Mouse (Mus musculus) midbrain, embryonic 15.5 days (tissue): ENCODE results near the gene BC048562. TPM values are rescaled to one million over a fixed set of nuclear protein-coding genes. Genes with fewer than 3 reads are reported as not detected.

Experiments used
- ATAC-seq: fragments of 200-750 bp; cut with Nextera tagmentation; replicated peaks from 2 replicates; pipeline ENCODE4 v1.8.0; 2017; ENCODE audit warnings: moderate TSS enrichment
- H3K27ac ChIP-seq: fragments of 300-500 bp; sonication (generic); 2 replicates; pipeline ENCODE4 v1.5.1; 2015; ENCODE audit warnings: mild to moderate bottlenecking, inconsistent platforms
- H3K27me3 ChIP-seq: fragments of 300-500 bp; sonication (generic); replicated peaks from 2 replicates; pipeline ENCODE4 v1.6.1; 2015; ENCODE audit warnings: inconsistent platforms
- H3K36me3 ChIP-seq: fragments of 300-500 bp; sonication (generic); replicated peaks from 2 replicates; pipeline ENCODE4 v1.6.1; 2015; ENCODE audit warnings: inconsistent platforms
- H3K4me1 ChIP-seq: fragments of 300-500 bp; sonication (generic); 2 replicates; pipeline ENCODE4 v1.6.1; 2015; ENCODE audit warnings: inconsistent platforms
- H3K4me2 ChIP-seq: fragments of 300-500 bp; sonication (generic); 2 replicates; pipeline ENCODE4 v1.6.1; 2015; ENCODE audit warnings: inconsistent platforms, mild to moderate bottlenecking, moderate library complexity
- H3K4me3 ChIP-seq: fragments of 300-500 bp; sonication (generic); 2 replicates; pipeline ENCODE4 v1.5.1; 2015; ENCODE audit warnings: mild to moderate bottlenecking, inconsistent platforms
- H3K9ac ChIP-seq: fragments of 300-500 bp; sonication (generic); 2 replicates; pipeline ENCODE4 v1.6.1; 2015; ENCODE audit warnings: mild to moderate bottlenecking, inconsistent platforms
- H3K9me3 ChIP-seq: fragments of 300-500 bp; sonication (generic); 2 replicates; pipeline ENCODE4 v1.6.1; 2016; ENCODE audit warnings: inconsistent platforms
- WGBS: fragments of 180-500 bp; shearing (Covaris S2); methylation state at CpG from one replicate; pipeline ENCODE4 v1.1.7; 2015; ENCODE audit warnings: mixed read lengths; 5-methylcytosine and 5-hydroxymethylcytosine counted together
- polyA plus RNA-seq: library from polyadenylated mRNA; unstranded; fragments of >200 nt; fragmentation: Nextera tagmentation; extraction: Ambion mirVana; gene quantifications from 2 replicates; pipeline ENCODE4 v1.2.1, GENCODE M21; 2015

The BC048562 gene
- polyA plus RNA-seq, 1 experiment from 2014 or later: not detected

- Histone ChIP-seq H3K9me3 (no peaks in the 10 kb centered on the region), H3K27ac (no peak overlapping the region), H3K4me2 (no peak overlapping the region), H3K4me1 (peaks cover 15% of the 10 kb centered on the region), H3K27me3 (no peaks in the 10 kb centered on the region), H3K4me3 (no peak overlapping the region), H3K36me3 (peaks cover 23% of the 10 kb centered on the region), H3K9ac (no peak overlapping the region)
- ATAC-seq: no peak
- WGBS: 93% methylated on average over 9 of the region's 9 CpGs
Observed at GRCm38 (mm10) chr9:108463713-108464112, 27.4 kb downstream of the BC048562 start.

GRCm38 (mm10) chr9:108466219-108466618, 29.9 kb downstream of the BC048562 start:
- H3K4me3 ChIP-seq: no peak overlapping the region
- no peak overlapping the region for H3K9ac ChIP-seq
- H3K27ac ChIP-seq: no peak overlapping the region
- no peak for ATAC-seq
- H3K4me1 ChIP-seq: peaks cover 12% of the 10 kb centered on the region
- 93% methylated on average over 2 of the region's 2 CpGs for WGBS
- H3K9me3 ChIP-seq: no peaks in the 10 kb centered on the region
- peaks cover 23% of the 10 kb centered on the region for H3K36me3 ChIP-seq
- no peaks in the 10 kb centered on the region for H3K27me3 ChIP-seq
- H3K4me2 ChIP-seq: no peak overlapping the region

- H3K27ac ChIP-seq: no peak overlapping the region
- no peak overlapping the region for H3K4me3 ChIP-seq
- no peaks in the 10 kb centered on the region for H3K27me3 ChIP-seq
- WGBS: 88% methylated on average over 5 of the region's 5 CpGs
- no peak overlapping the region for H3K9ac ChIP-seq
- no peak for ATAC-seq
- H3K4me2 ChIP-seq: no peak overlapping the region
- H3K4me1 ChIP-seq: no peaks in the 10 kb centered on the region
- H3K36me3 ChIP-seq: peaks cover 6% of the 10 kb centered on the region; the same call in 1 of the 2 replicates
- H3K9me3 ChIP-seq: no peaks in the 10 kb centered on the region
Observed at GRCm38 (mm10) chr9:108469430-108469829, 33.1 kb downstream of the BC048562 start.

DNA sequence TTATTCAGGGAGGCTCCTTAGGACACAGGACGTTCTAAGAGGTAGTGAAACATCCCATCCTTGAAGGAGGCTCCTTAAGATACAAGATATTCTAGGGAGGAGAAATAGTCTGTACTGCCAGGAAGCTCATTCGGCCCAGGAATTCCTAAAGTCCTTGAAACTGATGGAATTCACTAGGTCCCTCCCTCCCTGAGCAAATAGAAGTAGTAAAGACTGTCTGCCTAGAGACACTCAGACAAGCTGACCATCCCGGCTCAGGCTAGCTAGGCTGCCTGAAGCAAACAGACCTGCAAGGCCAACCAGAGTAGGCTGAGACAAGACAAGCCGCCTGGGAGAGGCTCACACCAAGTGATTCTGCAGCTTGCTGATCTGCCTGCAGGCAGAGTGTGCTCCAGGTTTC, 33.6 kb downstream of the BC048562 start:
- no peak overlapping the region for H3K9ac ChIP-seq
- ATAC-seq: no peak
- no peaks in the 10 kb centered on the region for H3K9me3 ChIP-seq
- H3K36me3 ChIP-seq: peaks cover 6% of the 10 kb centered on the region; the same call in 1 of the 2 replicates
- H3K4me1 ChIP-seq: no peaks in the 10 kb centered on the region
- H3K4me3 ChIP-seq: no peak overlapping the region
- no peak overlapping the region for H3K27ac ChIP-seq
- H3K27me3 ChIP-seq: no peaks in the 10 kb centered on the region
- WGBS: 79% methylated on average over 4 of the region's 4 CpGs
- H3K4me2 ChIP-seq: no peak overlapping the region

GRCm38 (mm10) chr9:108474528-108474927, 38.2 kb downstream of the BC048562 start:
- H3K9me3 ChIP-seq: no peaks in the 10 kb centered on the region
- H3K4me3 ChIP-seq: no peak overlapping the region
- H3K27ac ChIP-seq: no peak overlapping the region
- H3K4me1 ChIP-seq: peaks cover 11% of the 10 kb centered on the region
- no peak overlapping the region for H3K9ac ChIP-seq
- WGBS: 67% methylated on average over 1 of the region's 1 CpGs
- no peaks in the 10 kb centered on the region for H3K27me3 ChIP-seq
- H3K36me3 ChIP-seq: no peaks in the 10 kb centered on the region
- no peak for ATAC-seq
- no peak overlapping the region for H3K4me2 ChIP-seq

DNA sequence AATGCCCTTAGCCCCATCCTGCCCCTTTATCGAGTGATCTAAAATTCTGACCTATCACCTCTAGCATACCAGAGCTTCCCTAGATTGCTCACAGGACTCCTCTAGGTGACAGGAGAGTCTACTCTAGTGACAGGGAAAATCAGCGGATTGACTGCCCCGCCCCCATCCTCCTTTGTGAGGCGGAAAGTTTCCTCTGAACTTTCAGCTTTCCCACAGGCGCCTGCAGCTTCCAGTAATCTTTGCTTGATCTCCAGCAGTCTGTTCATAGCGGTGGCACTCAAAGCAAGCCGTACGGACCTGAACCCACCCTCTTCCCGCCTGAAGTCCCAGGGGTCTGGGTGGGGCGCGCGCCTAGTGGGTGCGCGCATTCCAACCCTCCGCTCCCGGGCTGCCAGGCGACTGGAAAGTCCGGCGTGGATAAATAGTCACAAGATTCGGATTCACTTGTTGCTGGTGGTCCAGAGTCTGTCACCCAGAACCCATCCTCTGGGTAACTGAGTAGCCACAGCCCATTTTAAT, 42.4 kb downstream of the BC048562 start:
- H3K27me3 ChIP-seq: no peaks in the 10 kb centered on the region
- 0 out of 2 replicates have a peak overlapping the region, but pooled peaks have one; percentile 14 for H3K27ac ChIP-seq
- no peaks in the 10 kb centered on the region for H3K36me3 ChIP-seq
- no peaks in the 10 kb centered on the region for H3K9me3 ChIP-seq
- ATAC-seq: 0 out of 2 replicates have a peak, but pooled peaks have one; percentile 53
- peaks cover 18% of the 10 kb centered on the region for H3K4me1 ChIP-seq
- H3K4me3 ChIP-seq: peak overlapping the region; percentile 35
- H3K4me2 ChIP-seq: peak overlapping the region; percentile 54
- under 1% methylated on average over 20 of the region's 20 CpGs for WGBS
- H3K9ac ChIP-seq: no peak overlapping the region; the same call in 1 of the 2 replicates

DNA sequence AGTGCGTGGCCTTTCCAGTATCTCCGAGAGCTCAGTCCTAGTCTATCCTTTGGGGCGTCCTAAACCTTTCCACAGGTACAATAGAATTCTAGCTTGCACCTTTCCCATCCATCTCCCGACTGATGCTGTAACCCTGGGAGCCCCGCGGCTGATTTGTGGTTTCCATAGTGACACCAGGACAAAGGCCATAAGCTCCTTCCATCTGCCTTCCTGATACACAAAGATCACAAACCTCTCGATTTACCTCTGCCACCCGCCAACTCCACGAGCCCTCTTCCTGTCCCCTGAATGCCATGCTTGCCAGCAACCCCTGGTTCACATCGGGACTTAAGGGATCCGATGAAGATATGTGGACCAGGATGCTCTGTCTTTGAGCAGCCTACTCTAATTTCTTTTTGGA, 43.0 kb downstream of the BC048562 start:
- peak overlapping the region; percentile 35 for H3K4me3 ChIP-seq
- ATAC-seq: 0 out of 2 replicates have a peak, but pooled peaks have one; percentile 8
- 18% methylated on average over 11 of the region's 11 CpGs for WGBS
- no peaks in the 10 kb centered on the region for H3K36me3 ChIP-seq
- no peak overlapping the region for H3K9ac ChIP-seq
- H3K4me1 ChIP-seq: peaks cover 18% of the 10 kb centered on the region
- H3K27ac ChIP-seq: no peak overlapping the region
- no peaks in the 10 kb centered on the region for H3K27me3 ChIP-seq
- peak overlapping the region; percentile 54 for H3K4me2 ChIP-seq
- H3K9me3 ChIP-seq: no peaks in the 10 kb centered on the region

GRCm38 (mm10) chr9:108479721-108480351, 43.6 kb downstream of the BC048562 start, which contains the start of gene Lamb2:
Gene Lamb2 (plus strand): TSS chr9:108479736.
- Histone ChIP-seq H3K4me2 (peak within 1 kb of the TSS; percentile 54), H3K27me3 (no peaks in the 10 kb centered on the region), H3K27ac (0 out of 2 replicates have a peak within 1 kb of the TSS, but pooled peaks have one; percentile 45), H3K4me1 (peaks cover 18% of the 10 kb centered on the region), H3K9ac (peak within 1 kb of the TSS; percentile 8), H3K4me3 (peak within 1 kb of the TSS; percentile 35), H3K36me3 (no peaks in the 10 kb centered on the region), H3K9me3 (no peaks in the 10 kb centered on the region)
- WGBS: 8% methylated on average over 10 of the region's 10 CpGs
- ATAC-seq: peak; percentile 60; the same call in 1 of the 2 replicates

DNA sequence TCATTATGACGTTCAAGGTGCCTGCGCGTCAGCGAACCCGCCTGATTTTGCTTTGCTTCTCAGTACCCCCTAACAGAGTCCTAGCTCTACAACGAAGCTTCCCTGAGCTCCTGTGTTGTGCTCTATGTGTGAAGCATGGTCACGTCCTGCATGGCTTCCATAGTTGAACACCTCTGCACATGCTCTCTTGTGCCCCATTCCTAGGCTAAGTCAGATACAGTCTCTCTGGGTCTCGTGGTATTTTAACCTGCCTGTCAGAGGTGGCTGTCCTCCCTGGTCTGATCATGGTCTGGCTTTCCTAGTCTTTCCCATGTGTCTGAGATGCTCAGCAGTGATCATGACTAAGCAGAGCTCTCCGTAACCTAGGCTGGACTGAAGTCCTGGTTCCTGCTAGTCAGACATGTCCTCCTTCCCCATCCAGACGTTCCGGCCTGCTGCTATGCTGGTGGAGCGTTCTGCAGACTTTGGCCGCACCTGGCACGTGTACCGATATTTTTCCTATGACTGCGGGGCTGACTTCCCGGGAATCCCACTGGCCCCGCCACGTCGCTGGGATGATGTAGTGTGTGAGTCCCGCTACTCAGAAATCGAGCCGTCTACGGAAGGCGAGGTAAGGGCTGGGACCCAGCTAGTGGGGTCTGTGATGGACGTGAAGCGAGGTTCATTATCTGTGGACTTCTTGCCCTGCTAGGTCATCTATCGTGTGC, 44.7 kb downstream of the BC048562 start:
- no peak overlapping the region for H3K4me3 ChIP-seq
- H3K9me3 ChIP-seq: no peaks in the 10 kb centered on the region
- H3K27ac ChIP-seq: no peak overlapping the region
- no peak for ATAC-seq
- H3K4me1 ChIP-seq: peaks cover 18% of the 10 kb centered on the region
- WGBS: 92% methylated on average over 28 of the region's 28 CpGs
- no peak overlapping the region for H3K9ac ChIP-seq
- 0 out of 2 replicates have a peak overlapping the region, but pooled peaks have one; percentile 54 for H3K4me2 ChIP-seq
- H3K36me3 ChIP-seq: no peaks in the 10 kb centered on the region
- no peaks in the 10 kb centered on the region for H3K27me3 ChIP-seq

DNA sequence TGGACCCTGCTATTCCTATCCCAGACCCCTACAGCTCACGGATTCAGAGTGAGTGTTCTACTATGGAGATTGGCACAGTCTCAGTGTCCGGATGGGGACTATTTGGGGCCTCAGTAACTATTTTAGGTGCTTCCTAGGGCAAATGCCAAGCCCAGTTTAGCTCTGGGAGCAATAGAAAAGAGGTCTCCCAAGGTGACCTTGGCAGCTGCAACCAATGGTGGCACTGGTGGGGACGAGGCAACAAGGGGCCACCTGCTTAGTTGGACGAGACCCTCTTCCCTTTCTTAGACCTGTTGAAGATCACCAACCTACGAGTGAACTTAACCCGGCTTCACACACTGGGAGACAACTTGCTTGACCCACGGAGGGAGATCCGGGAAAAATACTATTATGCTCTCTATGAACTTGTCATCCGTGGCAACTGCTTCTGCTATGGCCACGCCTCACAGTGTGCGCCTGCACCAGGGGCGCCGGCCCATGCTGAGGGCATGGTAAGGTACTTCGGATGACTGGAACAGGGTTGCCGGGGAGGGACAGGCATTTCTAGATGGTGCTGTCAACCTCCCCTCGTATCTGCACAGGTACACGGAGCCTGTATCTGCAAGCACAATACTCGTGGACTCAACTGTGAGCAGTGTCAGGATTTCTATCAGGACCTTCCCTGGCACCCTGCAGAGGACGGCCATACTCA, 45.4 kb downstream of the BC048562 start:
- WGBS: 90% methylated on average over 19 of the region's 19 CpGs
- no peaks in the 10 kb centered on the region for H3K36me3 ChIP-seq
- no peak for ATAC-seq
- no peak overlapping the region for H3K4me3 ChIP-seq
- H3K4me2 ChIP-seq: no peak overlapping the region
- no peaks in the 10 kb centered on the region for H3K27me3 ChIP-seq
- H3K9ac ChIP-seq: no peak overlapping the region
- no peak overlapping the region for H3K27ac ChIP-seq
- H3K4me1 ChIP-seq: peaks cover 18% of the 10 kb centered on the region
- no peaks in the 10 kb centered on the region for H3K9me3 ChIP-seq

DNA sequence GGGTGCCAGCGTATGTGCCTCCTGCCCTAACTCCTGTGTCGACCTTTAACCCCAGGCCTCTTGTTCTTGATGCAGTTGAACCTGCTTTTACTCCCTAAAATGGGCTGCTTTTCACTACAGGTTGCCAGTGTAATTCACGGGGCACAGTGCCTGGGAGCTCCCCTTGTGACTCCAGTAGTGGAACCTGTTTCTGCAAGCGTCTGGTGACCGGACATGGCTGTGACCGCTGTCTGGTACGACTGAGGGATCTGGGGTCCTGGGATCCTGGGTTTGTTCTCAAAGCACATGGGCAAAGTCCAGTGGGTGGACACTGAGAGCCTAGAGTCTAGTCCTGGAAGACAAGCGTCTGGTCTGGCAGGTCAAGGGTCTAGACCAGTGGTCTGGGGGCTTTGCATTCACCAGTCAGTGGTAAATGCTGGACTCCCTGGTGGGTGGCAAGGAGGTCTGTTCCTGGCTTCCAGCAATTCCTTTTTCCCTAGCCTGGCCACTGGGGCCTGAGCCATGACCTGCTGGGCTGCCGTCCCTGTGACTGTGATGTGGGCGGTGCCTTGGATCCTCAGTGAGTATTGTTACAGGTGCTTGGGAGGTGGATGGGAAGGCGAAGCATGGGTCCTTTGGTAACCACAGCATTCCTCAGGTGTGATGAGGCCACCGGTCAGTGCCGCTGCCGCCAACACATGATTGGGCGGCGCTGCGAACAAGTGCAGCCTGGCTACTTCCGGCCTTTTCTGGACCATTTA, 46.9 kb downstream of the BC048562 start:
- no peak overlapping the region for H3K4me3 ChIP-seq
- no peak overlapping the region for H3K27ac ChIP-seq
- ATAC-seq: no peak
- H3K36me3 ChIP-seq: no peaks in the 10 kb centered on the region
- no peaks in the 10 kb centered on the region for H3K27me3 ChIP-seq
- 91% methylated on average over 18 of the region's 18 CpGs for WGBS
- H3K4me2 ChIP-seq: no peak overlapping the region
- H3K4me1 ChIP-seq: peaks cover 18% of the 10 kb centered on the region
- no peak overlapping the region for H3K9ac ChIP-seq
- H3K9me3 ChIP-seq: no peaks in the 10 kb centered on the region
